In the genomic region with DNA sequence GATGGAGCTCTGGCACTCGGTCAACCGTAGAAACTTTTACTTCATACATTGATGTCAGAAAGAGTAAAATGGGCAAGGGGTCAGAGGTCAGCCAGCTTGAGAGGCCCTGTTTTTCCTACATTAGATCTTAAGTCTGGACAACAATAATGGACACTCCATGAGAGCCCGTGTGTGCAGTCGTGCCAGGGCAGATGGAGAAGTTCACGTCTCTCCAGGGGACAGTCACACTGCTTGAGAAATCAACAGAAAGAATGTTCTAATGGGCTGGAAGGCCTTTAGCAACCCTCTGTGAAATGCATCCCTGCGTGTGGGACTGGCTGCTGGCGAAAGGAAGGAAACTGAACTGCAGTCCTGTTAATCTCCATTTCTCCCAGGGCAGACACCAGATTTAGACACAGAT, we compare ENCODE assay signal across 21 mouse cellular contexts. TPM values are rescaled to one million over a fixed set of nuclear protein-coding genes. Genes with fewer than 3 reads are reported as not detected.
DNase-seq lines count a peak whose midpoint lies in the region; TF ChIP-seq lines count a peak whose summit lies in the region.
"Had no signal": no experiment of that assay in that cellular context is flagged by ENCODE, and none has a peak within 500 bp of the region (broad histone marks: within the 10 kb centered on the region; RNA-seq: fewer than 3 reads in every experiment).

No protein-coding gene starts in this region.

- no peak for TF ChIP-seq CTCF in bone marrow, adult 2 months (IDR thresholded peaks at IDR 0.05; ENCODE audit: control insufficient read depth, insufficient read depth, low read length)

- H3K4me3 ChIP-seq in bone marrow, adult 2 months (replicated peaks; ENCODE audit: control insufficient read depth, low read depth, low read length): no peak overlapping the region
- H3K4me3 ChIP-seq: embryonic facial prominence, embryonic 15.5 days; erythroblast, embryonic 14.5 days; forebrain, embryonic 10.5 days; gastrocnemius, adult 2 months; heart, embryonic 13.5 days; hindbrain, embryonic 12.5 days had no signal

- 59% methylated on average over 7 of the region's 7 CpGs for WGBS in bone marrow, adult 2 months

- no peak for TF ChIP-seq POLR2A in bone marrow, adult 2 months (IDR thresholded peaks at IDR 0.05; ENCODE audit: borderline replicate concordance, control insufficient read depth, low read depth, low read length)

- DNase-seq in embryo, embryonic 10 days (ENCODE audit: low spot score): peak; percentile 43
- DNase-seq in embryo, embryonic 9.5 days (ENCODE audit: extremely low spot score): no peak
- peak; percentile 29 for DNase-seq in lung, postnatal 10 days
- no peak for DNase-seq in lung, postnatal 25 days (ENCODE audit: low spot score)
- DNase-seq in mesoderm, embryonic 11.5 days (ENCODE audit: low read depth, low spot score): peak; percentile 20
- no peak for DNase-seq in urinary bladder, postnatal 10 days (ENCODE audit: low spot score)
- DNase-seq: adrenal gland, adult 8-10 months; adrenal gland, postnatal 36 days; B cell, adult 2 months; cerebellum, adult 11 months; cerebellum, adult 8-10 months; cerebellum, postnatal 14 days; gastrocnemius, adult 2 months; gastrocnemius, postnatal 25 days; heart, postnatal 36 days had no signal

- peaks cover 4% of the 10 kb centered on the region for H3K4me1 ChIP-seq in bone marrow, adult 2 months (ENCODE audit: control insufficient read depth, insufficient read depth, low read length)
- H3K4me1 ChIP-seq: embryonic facial prominence, embryonic 15.5 days; heart, embryonic 13.5 days; hindbrain, embryonic 12.5 days had no signal

- peak overlapping the region; percentile 15; the same call in 1 of the 2 replicates for H3K27ac ChIP-seq in bone marrow, adult 2 months (ENCODE audit: control insufficient read depth, insufficient read depth, low read depth, low read length, poor library complexity)
- H3K27ac ChIP-seq: embryonic facial prominence, embryonic 15.5 days; forebrain, embryonic 10.5 days; gastrocnemius, adult 2 months; heart, embryonic 13.5 days; hindbrain, embryonic 12.5 days had no signal

RNA-seq across cellular contexts. Expression of gene Ptgr2, which starts 24.7 kb away (rescaled TPM):
- 17.8 and 25.3 TPM in 2 replicates for polyA plus RNA-seq in bone marrow, adult 2 months (2011; ENCODE audit: insufficient read depth, insufficient read length, low replicate concordance, missing spikeins)

RNA-seq across cellular contexts. Expression of gene Elmsan1, which starts 41.7 kb away (rescaled TPM):
- 12.5 and 20.0 TPM in 2 replicates for polyA plus RNA-seq in bone marrow, adult 2 months (2011; ENCODE audit: insufficient read depth, insufficient read length, low replicate concordance, missing spikeins)

RNA-seq across cellular contexts. Expression of gene Zfp410, which starts 56.3 kb away (rescaled TPM):
- 29.1 and 31.8 TPM in 2 replicates for polyA plus RNA-seq in bone marrow, adult 2 months (2011; ENCODE audit: insufficient read depth, insufficient read length, low replicate concordance, missing spikeins)

Comparison
In these comparisons a context has a peak if more than half of its experiments do, and no peak if none do; other contexts are left out.
1. DNase-seq: peak in embryo, embryonic 10 days (single experiment), lung, postnatal 10 days (single experiment) and mesoderm, embryonic 11.5 days (single experiment); none in embryo, embryonic 9.5 days (single experiment), lung, postnatal 25 days (single experiment) and urinary bladder, postnatal 10 days (single experiment).